Mouse (Mus musculus) kidney, postnatal 4 days (tissue): ENCODE data around the gene Tmx2.
"Not testable (repeated sequence)": the region's sequence is repeated elsewhere in the genome, so short reads cannot be mapped to it uniquely, and the experiment has no call there.

ENCODE experiments used
- DNase-seq, 2 experiments: peaks; one replicate each; pipeline ENCODE4 v3.0.0; 2021; ENCODE audit warnings: mixed read lengths in 2 of 2

The Tmx2 gene

GRCm38 (mm10) chr2:84682605-84683183 lies 3.8 kb upstream of the Tmx2 start:
- DNase-seq, result no peak

DNA sequence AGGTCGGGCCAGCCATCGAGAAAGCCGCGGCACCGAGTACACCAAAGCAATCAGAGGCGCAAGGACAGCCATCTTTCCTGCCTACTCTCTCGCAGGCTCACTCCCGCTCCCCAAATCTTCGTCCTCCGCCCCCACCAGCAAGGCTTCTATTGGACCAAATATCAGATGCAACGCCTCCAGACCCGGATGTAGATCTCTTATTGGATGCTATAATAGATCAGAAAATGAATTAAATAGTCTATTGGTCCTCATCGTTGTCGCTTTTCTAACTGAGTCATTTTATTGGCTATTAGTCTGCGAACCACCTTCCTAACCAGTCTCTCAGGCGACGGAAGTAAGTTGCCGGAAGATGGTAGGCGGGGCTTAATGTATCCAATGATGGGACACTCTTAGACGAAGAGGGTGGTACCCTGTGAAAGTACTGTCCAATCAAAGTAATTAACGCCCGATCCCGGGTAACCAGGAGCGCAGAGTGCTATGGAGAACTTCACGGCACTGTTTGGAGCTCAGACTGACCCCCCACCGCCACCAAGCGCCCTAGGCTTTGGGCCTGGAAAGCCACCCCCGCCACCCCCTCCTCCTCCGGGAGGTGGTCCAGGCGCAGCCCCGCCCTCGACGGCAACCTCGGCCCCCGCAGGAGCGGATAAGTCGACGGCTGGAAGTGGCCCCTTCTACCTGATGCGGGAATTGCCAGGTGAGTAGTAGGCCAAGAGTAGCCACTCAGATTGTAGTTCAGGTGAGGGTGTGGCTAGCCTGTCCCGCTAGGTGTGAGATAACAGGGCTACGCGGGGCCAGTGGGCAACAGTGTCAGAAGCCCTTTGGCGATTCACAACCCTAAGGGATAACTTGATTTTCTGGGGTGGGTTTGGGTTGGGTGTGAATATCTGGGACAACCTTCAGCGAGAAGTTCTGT lies 716 bp downstream of the Tmx2 start, which contains the start of the genes Gm28635 and Med19:
Gene Gm28635, minus strand, starts transcription at position 74 of the 913 bp plus-strand sequence.
Gene Med19, plus strand, starts transcription at position 435 of the 913 bp plus-strand sequence.
- DNase-seq, result peak; percentile 87 to 94

GRCm38 (mm10) chr2:84677270-84677967 lies 1.5 kb downstream of the Tmx2 start:
- no peak for DNase-seq

- DNase-seq, result not testable (repeated sequence)
These were observed 7.4 kb downstream of the Tmx2 start for GRCm38 (mm10) chr2:84671535-84671934.

DNA sequence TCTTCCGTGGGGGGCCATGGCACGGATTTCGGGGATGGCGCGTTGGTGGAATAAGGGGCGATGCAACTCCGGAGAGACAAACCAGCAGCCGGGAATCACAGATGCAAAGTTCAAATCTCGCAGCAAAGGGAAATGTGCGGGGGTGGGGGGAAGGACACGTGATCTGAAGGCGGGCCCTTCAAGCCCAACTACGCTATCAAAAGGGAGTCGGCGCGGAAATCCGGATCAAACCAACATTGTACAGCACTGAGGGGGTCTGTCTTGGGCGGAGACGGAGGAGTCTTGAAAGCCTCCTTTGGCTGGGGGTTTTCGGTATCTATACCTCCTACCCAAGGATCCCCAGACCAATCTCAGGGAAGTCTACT lies 8.4 kb downstream of the Tmx2 start, which contains the start of gene Selenoh:
Gene Selenoh, minus strand, starts transcription at position 202 of the 365 bp plus-strand sequence.
- peak; percentile 90 to 94 for DNase-seq

GRCm38 (mm10) chr2:84669828-84670568 lies 8.9 kb downstream of the Tmx2 start:
- DNase-seq, result peak in 1 of 2 experiments; percentile 76

- DNase-seq, result peak in 1 of 2 experiments; percentile 44
These were observed 12.9 kb downstream of the Tmx2 start for GRCm38 (mm10) chr2:84666081-84666480.

DNA sequence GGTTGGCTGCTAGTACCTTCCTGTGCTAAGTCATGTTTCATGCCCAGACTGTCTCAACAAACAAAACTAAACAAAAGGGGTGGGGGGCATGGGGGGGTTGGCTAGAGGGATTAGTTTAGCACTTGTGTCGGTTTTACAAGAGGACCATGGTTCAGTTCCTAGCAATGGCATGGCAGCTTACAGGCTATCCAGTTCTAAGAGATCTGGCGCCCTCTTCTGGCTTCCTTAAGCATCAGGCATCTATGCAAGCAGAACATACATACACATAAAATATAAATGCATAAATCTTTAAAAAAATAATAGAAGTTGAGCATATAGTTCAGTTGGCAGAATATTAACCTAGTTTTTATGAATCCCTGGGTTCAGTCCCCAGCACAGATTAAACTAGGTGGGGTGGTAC lies 16.1 kb downstream of the Tmx2 start:
- peak; percentile 58 to 70 for DNase-seq

DNA sequence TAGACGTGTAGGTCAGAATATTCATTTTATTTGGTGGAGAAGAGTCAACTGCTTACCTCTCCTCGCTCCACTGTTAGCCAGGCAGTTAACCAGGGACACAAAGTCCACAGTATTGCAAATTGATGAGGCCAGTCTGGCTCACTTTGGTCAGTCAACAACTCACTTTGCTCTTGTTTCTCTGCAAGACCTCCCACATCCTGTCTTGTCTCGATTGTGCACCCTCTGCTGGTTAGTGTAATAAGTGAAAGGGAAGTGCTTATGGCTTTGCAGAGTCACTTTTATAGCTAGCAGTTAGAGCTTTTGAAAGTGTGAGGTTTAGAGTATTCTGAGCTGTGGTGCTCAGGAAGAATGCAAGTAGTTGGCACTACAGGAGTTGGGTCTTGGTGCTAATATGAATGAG lies 18.7 kb downstream of the Tmx2 start:
- peak in 1 of 2 experiments; percentile 44 for DNase-seq

GRCm38 (mm10) chr2:84658806-84659205 lies 20.1 kb downstream of the Tmx2 start, which contains the start of gene Btbd18:
Gene Btbd18, plus strand, starts transcription at chr2:84659079.
- DNase-seq, result no peak

GRCm38 (mm10) chr2:84655864-84656263 lies 23.1 kb downstream of the Tmx2 start:
- DNase-seq, result no peak

GRCm38 (mm10) chr2:84653354-84653753 lies 25.6 kb downstream of the Tmx2 start:
- no peak for DNase-seq

DNA sequence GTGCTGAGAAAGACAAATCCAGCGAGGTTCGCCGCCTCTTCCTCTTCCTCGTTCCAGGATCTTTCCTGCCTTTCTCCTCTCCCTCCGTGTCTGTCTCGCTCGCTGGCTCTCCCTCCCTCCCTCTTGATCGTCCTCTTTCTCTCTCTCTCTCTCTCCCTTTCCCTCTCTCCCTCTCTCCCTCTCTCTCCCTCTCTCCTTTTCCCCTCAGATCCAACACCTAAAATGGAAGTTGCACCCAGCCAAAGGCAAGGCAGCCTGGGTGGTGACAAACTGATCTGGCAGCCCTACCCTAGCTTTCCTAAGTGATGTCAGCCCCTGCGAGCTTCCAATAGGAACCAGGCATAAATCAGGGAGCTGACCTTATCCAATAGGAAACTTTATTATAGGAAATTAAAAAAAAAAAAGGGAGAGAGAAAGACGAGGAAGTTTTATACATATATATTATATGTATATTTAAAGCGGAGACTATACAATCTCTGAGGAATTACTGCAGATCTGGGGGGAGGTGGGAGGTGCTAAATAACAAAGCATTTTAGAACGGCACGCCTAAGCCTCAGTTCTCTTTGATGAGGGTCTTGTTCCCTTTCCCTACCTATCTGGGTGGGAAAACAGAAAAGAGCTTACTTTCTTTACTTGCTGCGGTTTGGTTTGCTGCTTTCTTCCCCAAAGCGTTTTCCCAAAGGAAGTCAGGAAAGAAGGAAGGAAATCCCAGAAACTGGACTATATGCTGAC lies 28.3 kb downstream of the Tmx2 start, which contains the start of gene Ctnnd1:
Gene Ctnnd1, minus strand, starts transcription at position 302 of the 732 bp plus-strand sequence.
- peak; percentile 82 to 89 for DNase-seq

DNA sequence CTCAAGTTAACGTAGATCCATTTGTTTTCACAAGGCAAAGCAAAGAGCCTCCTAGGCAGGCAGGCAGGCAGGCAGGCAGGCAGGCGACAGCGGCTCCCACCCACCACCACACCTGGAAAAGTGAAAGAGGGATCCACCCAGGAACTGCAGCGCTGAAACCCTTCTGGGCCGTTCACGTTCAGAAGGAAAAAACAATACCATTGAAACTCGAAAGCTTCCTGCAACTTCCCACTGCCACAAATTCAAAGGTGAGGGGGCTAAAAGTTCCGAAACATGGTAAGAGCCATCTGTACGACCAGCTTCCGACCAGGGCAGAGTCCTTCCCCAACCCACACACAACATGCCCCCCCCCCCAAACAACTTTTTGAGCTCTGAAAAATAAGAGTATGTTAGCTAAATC lies 29.3 kb downstream of the Tmx2 start:
- peak; percentile 34 to 52 for DNase-seq

DNA sequence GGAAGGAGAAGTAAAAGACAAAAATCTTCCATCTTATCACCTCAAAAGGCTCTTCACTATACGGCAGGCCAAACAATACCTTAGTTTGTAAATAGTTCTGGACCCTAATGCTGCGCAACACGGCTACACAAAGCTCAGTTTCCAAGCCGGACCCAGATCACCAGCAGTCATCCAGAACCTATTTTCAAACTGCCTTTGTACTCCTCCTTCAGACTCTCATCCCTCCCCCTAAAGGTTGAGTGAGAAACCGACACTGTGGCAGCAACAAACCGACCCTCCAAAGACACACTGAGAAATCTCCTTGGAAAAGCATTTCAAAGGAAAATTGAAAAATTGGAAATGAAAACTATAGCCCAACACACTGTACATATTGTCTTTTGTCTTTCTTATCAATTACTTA lies 30.6 kb downstream of the Tmx2 start:
- DNase-seq, result peak in 1 of 2 experiments; percentile 22

GRCm38 (mm10) chr2:84647051-84647568 lies 31.8 kb downstream of the Tmx2 start:
- DNase-seq, result no peak

DNA sequence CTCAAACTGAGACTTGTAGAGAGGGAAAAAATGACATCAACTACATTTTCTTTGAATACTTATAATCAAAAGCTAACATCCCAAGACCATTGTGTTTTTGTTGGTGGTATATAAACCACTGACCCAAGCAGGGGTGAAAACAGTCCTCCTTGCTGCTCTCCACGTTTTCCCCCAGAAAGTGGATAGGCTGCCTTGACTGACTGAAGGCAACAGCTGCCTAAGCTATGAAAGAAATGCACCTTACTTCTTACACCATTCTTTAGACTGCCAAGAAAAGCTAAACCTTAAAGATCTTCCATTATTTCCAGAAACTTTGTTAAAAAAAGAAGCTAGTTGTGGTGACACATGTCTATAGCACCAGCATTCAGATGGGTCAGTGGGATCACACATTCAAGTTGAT lies 32.8 kb downstream of the Tmx2 start:
- no peak for DNase-seq

GRCm38 (mm10) chr2:84640833-84641232 lies 38.1 kb downstream of the Tmx2 start:
- DNase-seq, result no peak

- no peak for DNase-seq
These were observed 40.3 kb downstream of the Tmx2 start for GRCm38 (mm10) chr2:84638428-84639220.

GRCm38 (mm10) chr2:84637452-84638165 lies 41.3 kb downstream of the Tmx2 start:
- peak; percentile 47 to 56 for DNase-seq
